Mouse (Mus musculus) MEL (cell line): ENCODE measurements around the gene Spag7. TPM values are rescaled to one million over a fixed set of nuclear protein-coding genes. Genes with fewer than 3 reads are reported as not detected.
A peak's percentile ranks its signal among the peaks of the same experiment; 100 is the strongest.

Experiments used
- DNase-seq: peaks from one replicate; pipeline ENCODE4 v3.0.0; 2011; ENCODE audit warnings: low read depth, low spot score
- H3K27ac ChIP-seq: 2 replicates; pipeline ENCODE4 v1.5.1; 2012; ENCODE audit warnings: low read depth, mild to moderate bottlenecking, control low read depth, low read length, moderate library complexity; ENCODE audit not compliant: control insufficient read depth
- H3K27me3 ChIP-seq, 2 experiments: fragments of 150-350 bp in 1 of 2; sonication (generic) in 1 of 2; 2 replicates each; pipeline ENCODE4 v1.6.1; 2012; ENCODE audit warnings: low read length in 2 of 2, mild to moderate bottlenecking in 2 of 2, improper control_type of control experiment in 1 of 2, moderate library complexity in 1 of 2; ENCODE audit not compliant: insufficient read depth in 2 of 2, control insufficient read depth in 1 of 2
- H3K36me3 ChIP-seq, 2 experiments: 2 replicates each; pipeline ENCODE4 v1.6.1; 2012 to 2014; ENCODE audit warnings: low read length in 2 of 2, improper control_type of control experiment in 1 of 2, inconsistent platforms in 1 of 2, mild to moderate bottlenecking in 1 of 2; ENCODE audit not compliant: insufficient read depth in 2 of 2, control insufficient read depth in 1 of 2
- H3K4me1 ChIP-seq, 2 experiments: fragments of 150-350 bp in 1 of 2; sonication (generic) in 1 of 2; 2 replicates each; pipeline ENCODE4 v1.6.1; 2012; ENCODE audit warnings: low read length in 2 of 2, improper control_type of control experiment in 1 of 2, mild to moderate bottlenecking in 1 of 2; ENCODE audit not compliant: insufficient read depth in 2 of 2, control insufficient read depth in 1 of 2
- H3K4me3 ChIP-seq, 2 experiments: fragments of 150-350 bp in 1 of 2; sonication (generic) in 1 of 2; 2 replicates each; pipeline ENCODE4 v1.5.1; 2012; ENCODE audit warnings: low read depth in 2 of 2, low read length in 2 of 2, mild to moderate bottlenecking in 2 of 2, moderate library complexity in 2 of 2, control low read depth in 1 of 2, improper control_type of control experiment in 1 of 2; ENCODE audit not compliant: control insufficient read depth in 1 of 2, insufficient read depth in 1 of 2
- H3K79me2 ChIP-seq: 2 replicates; pipeline ENCODE4 v1.6.1; 2012; ENCODE audit warnings: mild to moderate bottlenecking, low read length, moderate library complexity; ENCODE audit not compliant: control insufficient read depth, poor library complexity, insufficient read depth
- H3K9ac ChIP-seq: 2 replicates; pipeline ENCODE4 v1.6.1; 2012; ENCODE audit warnings: low read depth, mild to moderate bottlenecking, control low read depth, low read length, moderate library complexity; ENCODE audit not compliant: control insufficient read depth, poor library complexity, severe bottlenecking
- H3K9me3 ChIP-seq: fragments of 150-350 bp; sonication (generic); replicated peaks from 2 replicates; pipeline ENCODE4 v1.6.1; 2012; ENCODE audit warnings: mild to moderate bottlenecking, low read length, improper control_type of control experiment, moderate library complexity; ENCODE audit not compliant: insufficient read depth
- CHD1 ChIP-seq: IDR thresholded peaks from 2 replicates; pipeline ENCODE4 v1.6.1; 2012; ENCODE audit warnings: low read depth, mild to moderate bottlenecking, inconsistent platforms, low read length, improper control_type of control experiment
- CHD2 ChIP-seq: IDR thresholded peaks from 2 replicates; pipeline ENCODE4 v1.6.1; 2011; ENCODE audit warnings: low read length, improper control_type of control experiment
- CTCF ChIP-seq, 3 experiments: IDR thresholded peaks in 2 of 3; conservative IDR thresholded peaks in 1 of 3; 2 replicates each; pipeline ENCODE4 v1.5.1; 2011 to 2012; ENCODE audit warnings: low read length in 3 of 3, low read depth in 2 of 3, mild to moderate bottlenecking in 2 of 3, improper control_type of control experiment in 1 of 3, inconsistent platforms in 1 of 3, mixed read lengths in 1 of 3, moderate library complexity in 1 of 3; ENCODE audit not compliant: control insufficient read depth in 1 of 3, insufficient read depth in 1 of 3, poor library complexity in 1 of 3, severe bottlenecking in 1 of 3
- E2F4 ChIP-seq: IDR thresholded peaks from 2 replicates; pipeline ENCODE4 v1.6.1; 2011; ENCODE audit warnings: low read depth, low read length, improper control_type of control experiment, borderline replicate concordance
- EP300 ChIP-seq, 2 experiments: IDR thresholded peaks; 2 replicates each; pipeline ENCODE4 v1.6.1; 2011; ENCODE audit warnings: improper control_type of control experiment in 2 of 2, low read length in 2 of 2, low read depth in 1 of 2, mild to moderate bottlenecking in 1 of 2
- HCFC1 ChIP-seq: IDR thresholded peaks from 2 replicates; pipeline ENCODE4 v1.6.1; 2012; ENCODE audit warnings: low read depth, mild to moderate bottlenecking, inconsistent platforms, low read length, improper control_type of control experiment, moderate library complexity
- JUND ChIP-seq: IDR thresholded peaks from 2 replicates; pipeline ENCODE4 v1.6.1; 2011; ENCODE audit warnings: low read depth, mild to moderate bottlenecking, improper control_type of control experiment, low read length
- MYB ChIP-seq: IDR thresholded peaks from 2 replicates; pipeline ENCODE4 v1.6.1; 2011; ENCODE audit warnings: mild to moderate bottlenecking, low read depth, low read length, improper control_type of control experiment
- NRF1 ChIP-seq: IDR thresholded peaks from 2 replicates; pipeline ENCODE4 v1.6.1; 2014; ENCODE audit warnings: low read depth, mild to moderate bottlenecking, inconsistent platforms, low read length, improper control_type of control experiment, moderate library complexity; ENCODE audit not compliant: poor library complexity, insufficient read depth, severe bottlenecking
- POLR2A ChIP-seq, 2 experiments: IDR thresholded peaks; 2 replicates each; pipeline ENCODE4 v1.6.1; 2011 to 2012; ENCODE audit warnings: low read length in 2 of 2, mild to moderate bottlenecking in 2 of 2, control low read depth in 1 of 2, improper control_type of control experiment in 1 of 2, low read depth in 1 of 2, moderate library complexity in 1 of 2; ENCODE audit not compliant: control insufficient read depth in 1 of 2, insufficient read depth in 1 of 2, poor library complexity in 1 of 2
- POLR2AphosphoS2 ChIP-seq: IDR thresholded peaks from 2 replicates; pipeline ENCODE4 v1.6.1; 2011; ENCODE audit warnings: low read length, improper control_type of control experiment
- SIN3A ChIP-seq: IDR thresholded peaks from 2 replicates; pipeline ENCODE4 v1.6.1; 2012; ENCODE audit warnings: low read length, improper control_type of control experiment, inconsistent platforms
- TAL1 ChIP-seq: IDR thresholded peaks from 2 replicates; pipeline ENCODE4 v1.6.1; 2012; ENCODE audit warnings: mild to moderate bottlenecking, inconsistent platforms, low read length, moderate library complexity, mixed read lengths
- TCF12 ChIP-seq: IDR thresholded peaks from 2 replicates; pipeline ENCODE4 v1.6.1; 2014; ENCODE audit warnings: low read depth, mild to moderate bottlenecking, inconsistent platforms, low read length, improper control_type of control experiment, moderate library complexity
- UBTF ChIP-seq: IDR thresholded peaks from 2 replicates; pipeline ENCODE4 v1.6.1; 2012; ENCODE audit warnings: low read depth, mild to moderate bottlenecking, inconsistent platforms, low read length, improper control_type of control experiment, moderate library complexity, borderline replicate concordance; ENCODE audit not compliant: insufficient read depth
- USF1 ChIP-seq: IDR thresholded peaks from 2 replicates; pipeline ENCODE4 v1.6.1; 2014; ENCODE audit warnings: low read depth, mild to moderate bottlenecking, inconsistent platforms, low read length, improper control_type of control experiment, moderate library complexity
- USF2 ChIP-seq, 2 experiments: IDR thresholded peaks; 2 replicates each; pipeline ENCODE4 v1.6.1; 2011 to 2012; ENCODE audit warnings: improper control_type of control experiment in 2 of 2, low read length in 2 of 2, borderline replicate concordance in 1 of 2, inconsistent platforms in 1 of 2, low read depth in 1 of 2, mild to moderate bottlenecking in 1 of 2; ENCODE audit not compliant: insufficient read depth in 1 of 2
- ZC3H11A ChIP-seq: IDR thresholded peaks from 2 replicates; pipeline ENCODE4 v1.6.1; 2012; ENCODE audit warnings: low read depth, mild to moderate bottlenecking, inconsistent platforms, low read length, improper control_type of control experiment
- ZKSCAN1 ChIP-seq: IDR thresholded peaks from 2 replicates; pipeline ENCODE4 v1.6.1; 2012; ENCODE audit warnings: low read depth, mild to moderate bottlenecking, inconsistent platforms, low read length, improper control_type of control experiment, moderate library complexity
- polyA plus RNA-seq, 2 experiments: library from polyadenylated mRNA; stranded (reverse) in 1 of 2; unstranded in 1 of 2; fragments of >175 nt in 1 of 2; fragments of >200 nt in 1 of 2; gene quantifications; 2 replicates each; pipeline versions ENCODE4 v1.2.1 to v1.2.4; 2012; ENCODE audit warnings: low replicate concordance in 2 of 2, low read depth in 1 of 2; ENCODE audit not compliant: insufficient read length in 2 of 2, insufficient read depth in 1 of 2, missing spikeins in 1 of 2
- total RNA-seq: library from RNA; depleted of rRNA; stranded (reverse); fragments of 300-350 nt; gene quantifications from 2 replicates; pipeline ENCODE4 v1.2.3, GENCODE M21; 2012

The Spag7 gene
- total and polyA plus RNA-seq, 3 experiments, result 76.4 to 99.6 TPM; not detected in 1

GRCm38 (mm10) chr11:70621972-70622814 lies 47.0 kb downstream of the Spag7 start (continued):
- TF ChIP-seq E2F4 (no peak), EP300 (IDR thresholded peaks at IDR 0.05; ENCODE audit: low read depth in 1 of 2, low read length in 2 of 2) (peak; percentile 5 to 25; a peak in 2 of 4 replicates), CTCF (IDR thresholded peaks at IDR 0.05 in 2 of 3, conservative IDR thresholded peaks at IDR 0.05 in 1 of 3; ENCODE audit: control insufficient read depth in 1 of 3, insufficient read depth in 1 of 3, low read depth in 2 of 3, low read length in 3 of 3, poor library complexity in 1 of 3, severe bottlenecking in 1 of 3) (peak in 1 of 3 experiments; percentile 22; a peak in 1 of 6 replicates)

GRCm38 (mm10) chr11:70619101-70619500 lies 50.1 kb downstream of the Spag7 start, which contains the start of gene Chrne:
Gene Chrne, minus strand, starts transcription at chr11:70619216.
- H3K9ac ChIP-seq, result no peak within 1 kb of the TSS
- no peaks in the 10 kb centered on the region for H3K27me3 ChIP-seq
- peaks cover 8 to 12% of the 10 kb centered on the region in 2 experiments for H3K4me1 ChIP-seq
- H3K9me3 ChIP-seq, result no peaks in the 10 kb centered on the region
- no peaks in the 10 kb centered on the region for H3K79me2 ChIP-seq
- no peak for DNase-seq
- H3K4me3 ChIP-seq, result no peak within 1 kb of the TSS
- no peak within 1 kb of the TSS for H3K27ac ChIP-seq
- peaks cover 0 to 12% of the 10 kb centered on the region in 2 experiments; a peak in 2 of 4 replicates for H3K36me3 ChIP-seq
- TF ChIP-seq ZKSCAN1, result no peak
- no peak for TF ChIP-seq TAL1
- no peak for TF ChIP-seq HCFC1
- no peak for TF ChIP-seq POLR2AphosphoS2
- no peak for TF ChIP-seq SIN3A
- no peak for TF ChIP-seq USF1
- TF ChIP-seq USF2 (IDR thresholded peaks at IDR 0.05; ENCODE audit: borderline replicate concordance in 1 of 2, insufficient read depth in 1 of 2, low read depth in 1 of 2, low read length in 2 of 2), result no peak
- TF ChIP-seq POLR2A (IDR thresholded peaks at IDR 0.05; ENCODE audit: control insufficient read depth in 1 of 2, insufficient read depth in 1 of 2, low read depth in 1 of 2, low read length in 2 of 2, poor library complexity in 1 of 2), result no peak
- no peak for TF ChIP-seq ZC3H11A
- TF ChIP-seq TCF12, result no peak
- TF ChIP-seq MYB, result no peak
- TF ChIP-seq EP300 (IDR thresholded peaks at IDR 0.05; ENCODE audit: low read depth in 1 of 2, low read length in 2 of 2), result no peak
- TF ChIP-seq NRF1, result no peak
- TF ChIP-seq UBTF, result no peak
- no peak for TF ChIP-seq CHD2
- no peak for TF ChIP-seq JUND
- TF ChIP-seq CHD1, result no peak
